Mouse (Mus musculus) embryonic facial prominence, embryonic 10.5 days (tissue): ENCODE measurements at regions not wholly inside any gene's neighbourhood (a gene's known extent, or its start where the extent isn't known, plus 50 kb on each side); places are given as distances from the start of the nearest gene placed in this dataset.

Source experiments
- DNase-seq: peaks from one replicate; pipeline ENCODE4 v3.0.0-alpha.2; 2017; ENCODE audit warnings: low spot score
- H3K27ac ChIP-seq: fragments of 300-500 bp; sonication (generic); replicated peaks from 2 replicates; pipeline ENCODE4 v1.5.1; 2016; ENCODE audit warnings: mild to moderate bottlenecking
- H3K27me3 ChIP-seq: fragments of 300-500 bp; sonication (generic); replicated peaks from 2 replicates; pipeline ENCODE4 v1.6.1; 2016; ENCODE audit warnings: low read depth, mild to moderate bottlenecking; ENCODE audit not compliant: poor library complexity, severe bottlenecking
- H3K36me3 ChIP-seq: fragments of 300-500 bp; sonication (generic); replicated peaks from 2 replicates; pipeline ENCODE4 v1.6.1; 2016; ENCODE audit warnings: mild to moderate bottlenecking, moderate library complexity
- H3K4me1 ChIP-seq: fragments of 300-500 bp; sonication (generic); 2 replicates; pipeline ENCODE4 v1.6.1; 2016
- H3K4me3 ChIP-seq: fragments of 300-500 bp; sonication (generic); 2 replicates; pipeline ENCODE4 v1.5.1; 2016; ENCODE audit warnings: mild to moderate bottlenecking, moderate library complexity
- H3K9me3 ChIP-seq: fragments of 300-500 bp; sonication (generic); 2 replicates; pipeline ENCODE4 v1.6.1; 2016; ENCODE audit warnings: mild to moderate bottlenecking
- WGBS: fragments of 180-500 bp; shearing (Covaris S2); methylation state at CpG from one replicate; pipeline ENCODE4 v1.1.7; 2016; 5-methylcytosine and 5-hydroxymethylcytosine counted together

GRCm38 (mm10) chr4:137156441-137157105 is 108.0 kb upstream of the Zbtb40 start:
- no peak overlapping the region for H3K27ac ChIP-seq
- WGBS, result 63% methylated on average over 11 of the region's 11 CpGs

DNA sequence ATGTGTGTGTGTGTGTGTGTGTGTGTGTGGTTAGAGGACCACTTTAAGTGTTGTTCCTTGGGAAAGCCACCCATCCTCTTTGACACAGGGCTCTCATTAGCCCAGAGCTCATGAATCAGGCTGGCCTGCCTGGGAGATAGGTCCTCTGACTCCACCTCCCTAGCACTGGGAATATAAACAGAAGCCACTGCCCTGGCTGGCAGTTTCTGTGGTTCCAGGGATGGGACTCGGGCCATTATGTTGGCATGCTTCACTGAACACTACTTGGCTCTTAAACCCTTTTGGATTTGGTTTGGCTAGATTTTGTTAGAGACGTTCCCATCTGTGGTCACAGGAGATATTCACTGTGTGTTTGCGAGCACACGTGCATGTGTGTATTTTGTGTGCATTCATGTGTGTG is 100.2 kb upstream of the Zbtb40 start:
- DNase-seq, result no peak
- WGBS, result 90% methylated on average over 4 of the region's 4 CpGs
- H3K4me1 ChIP-seq, result no peaks in the 10 kb centered on the region

More at GRCm38 (mm10) chr4:137156441-137157105, 108.0 kb upstream of the Zbtb40 start:
- Histone ChIP-seq H3K4me1 (0 out of 2 replicates have a peak, but pooled peaks cover 3% of the 10 kb centered on the region), H3K9me3 (peaks cover 7% of the 10 kb centered on the region; the same call in 1 of the 2 replicates), H3K27me3 (no peaks in the 10 kb centered on the region), H3K4me3 (no peak overlapping the region), H3K36me3 (no peaks in the 10 kb centered on the region)
- DNase-seq, result no peak

DNA sequence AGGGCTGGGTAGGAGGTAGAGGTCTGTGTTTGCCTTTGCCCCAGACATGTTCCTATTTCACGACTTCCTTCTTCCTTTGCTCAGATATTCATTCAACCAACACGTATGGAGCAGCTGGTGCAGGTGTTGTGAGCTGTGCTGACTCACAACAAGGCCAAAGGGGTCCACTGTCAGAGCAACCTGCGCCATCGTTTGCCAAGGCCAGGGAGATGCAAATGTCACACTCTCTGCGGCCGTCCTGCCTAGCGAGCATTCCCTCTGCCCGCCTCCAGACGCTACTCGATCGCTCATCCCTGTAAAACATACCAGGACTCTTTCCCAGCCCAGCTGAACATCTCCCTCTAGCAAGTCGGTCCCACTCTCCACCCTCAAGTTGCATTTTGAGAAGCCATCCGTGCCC is 99.2 kb upstream of the Zbtb40 start:
- WGBS, result 82% methylated on average over 13 of the region's 13 CpGs
- no peaks in the 10 kb centered on the region for H3K36me3 ChIP-seq
- DNase-seq, result no peak
- peaks cover 7% of the 10 kb centered on the region; the same call in 1 of the 2 replicates for H3K9me3 ChIP-seq
- H3K4me3 ChIP-seq, result no peak overlapping the region
- no peak overlapping the region for H3K27ac ChIP-seq
- H3K27me3 ChIP-seq, result 0 out of 2 replicates have a peak, but pooled peaks cover 4% of the 10 kb centered on the region
- H3K4me1 ChIP-seq, result peaks cover under 1% of the 10 kb centered on the region; the same call in 1 of the 2 replicates

More for the DNA sequence above, 100.2 kb upstream of the Zbtb40 start:
- peaks cover 7% of the 10 kb centered on the region; the same call in 1 of the 2 replicates for H3K9me3 ChIP-seq
- no peak overlapping the region for H3K27ac ChIP-seq
- H3K36me3 ChIP-seq, result no peaks in the 10 kb centered on the region
- H3K4me3 ChIP-seq, result no peak overlapping the region
- H3K27me3 ChIP-seq, result 0 out of 2 replicates have a peak, but pooled peaks cover 4% of the 10 kb centered on the region

DNA sequence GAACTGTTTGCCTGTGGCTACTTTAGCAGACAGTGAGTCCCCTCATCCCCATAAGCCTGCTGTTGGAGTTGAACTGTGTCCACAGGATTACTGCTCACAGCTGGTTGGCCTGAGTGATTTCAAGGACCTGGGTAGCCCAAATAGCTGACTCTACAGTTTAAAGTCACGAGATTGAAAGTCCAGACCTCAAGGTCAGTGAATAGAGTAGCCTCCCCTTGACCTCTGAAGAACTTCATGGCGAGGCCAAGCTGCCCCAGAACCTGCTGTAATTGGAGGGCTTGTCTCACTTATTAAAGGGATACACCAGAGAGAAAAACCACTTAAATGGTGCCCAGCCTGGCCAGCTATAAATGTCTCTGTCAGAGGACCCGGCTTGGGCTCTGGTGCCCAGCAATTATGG is 97.7 kb upstream of the Zbtb40 start:
- Histone ChIP-seq H3K36me3 (no peaks in the 10 kb centered on the region), H3K9me3 (no peaks in the 10 kb centered on the region), H3K27ac (no peak overlapping the region), H3K27me3 (0 out of 2 replicates have a peak, but pooled peaks cover 4% of the 10 kb centered on the region), H3K4me1 (peaks cover 7% of the 10 kb centered on the region), H3K4me3 (no peak overlapping the region)
- WGBS, result 66% methylated on average over 3 of the region's 3 CpGs
- DNase-seq, result no peak

GRCm38 (mm10) chr4:137142316-137142715 is 93.7 kb upstream of the Zbtb40 start:
- Histone ChIP-seq H3K4me1 (peaks cover 10% of the 10 kb centered on the region), H3K27ac (0 out of 2 replicates have a peak overlapping the region, but pooled peaks have one; percentile 15)
- DNase-seq, result no peak

GRCm38 (mm10) chr4:137139051-137139705 is 90.6 kb upstream of the Zbtb40 start:
- Histone ChIP-seq H3K27ac (no peak overlapping the region), H3K27me3 (no peaks in the 10 kb centered on the region), H3K9me3 (no peaks in the 10 kb centered on the region), H3K4me3 (no peak overlapping the region), H3K36me3 (no peaks in the 10 kb centered on the region), H3K4me1 (peaks cover 16% of the 10 kb centered on the region)
- WGBS, result 80% methylated on average over 17 of the region's 17 CpGs
- no peak for DNase-seq

More at GRCm38 (mm10) chr4:137142316-137142715, 93.7 kb upstream of the Zbtb40 start:
- no peaks in the 10 kb centered on the region for H3K9me3 ChIP-seq
- no peaks in the 10 kb centered on the region for H3K27me3 ChIP-seq
- WGBS, result 56% methylated on average over 9 of the region's 9 CpGs
- no peaks in the 10 kb centered on the region for H3K36me3 ChIP-seq
- no peak overlapping the region for H3K4me3 ChIP-seq

- H3K9me3 ChIP-seq, result no peaks in the 10 kb centered on the region
- 77% methylated on average over 6 of the region's 6 CpGs for WGBS
- H3K4me3 ChIP-seq, result no peak overlapping the region
- no peaks in the 10 kb centered on the region for H3K36me3 ChIP-seq
- peaks cover 25% of the 10 kb centered on the region for H3K4me1 ChIP-seq
- H3K27ac ChIP-seq, result no peak overlapping the region
- no peaks in the 10 kb centered on the region for H3K27me3 ChIP-seq
- DNase-seq, result no peak
Measured at GRCm38 (mm10) chr4:137138127-137138526, 89.5 kb upstream of the Zbtb40 start.

- no peaks in the 10 kb centered on the region for H3K9me3 ChIP-seq
- no peak overlapping the region for H3K4me3 ChIP-seq
- H3K27me3 ChIP-seq, result 0 out of 2 replicates have a peak, but pooled peaks cover 7% of the 10 kb centered on the region
- WGBS, result 85% methylated on average over 4 of the region's 4 CpGs
- no peaks in the 10 kb centered on the region for H3K36me3 ChIP-seq
- H3K27ac ChIP-seq, result no peak overlapping the region
- no peak for DNase-seq
- peaks cover 19% of the 10 kb centered on the region for H3K4me1 ChIP-seq
Measured at GRCm38 (mm10) chr4:137136313-137136712, 87.7 kb upstream of the Zbtb40 start.

DNA sequence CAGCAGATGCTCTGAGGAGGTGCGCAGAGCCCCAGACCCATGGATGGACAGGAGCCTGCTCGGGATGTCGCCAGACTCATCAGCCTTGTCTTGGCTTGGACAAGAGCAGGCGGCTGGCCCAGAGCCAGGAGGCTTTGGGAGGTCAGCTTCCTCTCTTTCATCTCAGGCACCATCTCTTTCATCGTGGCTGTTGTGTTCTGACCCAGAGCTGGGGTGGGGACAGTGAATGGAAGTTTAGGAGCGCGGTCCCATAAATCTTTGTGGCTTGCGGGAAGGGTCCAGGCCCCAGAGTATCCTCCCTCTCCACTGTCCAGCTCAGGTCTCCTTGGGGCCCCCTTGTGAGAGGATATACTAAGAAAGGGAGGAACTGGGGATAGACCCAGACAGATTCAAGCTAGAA is 87.2 kb upstream of the Zbtb40 start:
- no peaks in the 10 kb centered on the region for H3K9me3 ChIP-seq
- no peak overlapping the region for H3K27ac ChIP-seq
- peaks cover 19% of the 10 kb centered on the region for H3K4me1 ChIP-seq
- no peak overlapping the region for H3K4me3 ChIP-seq
- 0 out of 2 replicates have a peak, but pooled peaks cover 7% of the 10 kb centered on the region for H3K27me3 ChIP-seq
- no peaks in the 10 kb centered on the region for H3K36me3 ChIP-seq
- no peak for DNase-seq
- 85% methylated on average over 8 of the region's 8 CpGs for WGBS

- Histone ChIP-seq H3K4me3 (no peak overlapping the region), H3K9me3 (no peaks in the 10 kb centered on the region), H3K27ac (no peak overlapping the region), H3K4me1 (peaks cover 19% of the 10 kb centered on the region), H3K36me3 (no peaks in the 10 kb centered on the region), H3K27me3 (0 out of 2 replicates have a peak, but pooled peaks cover 14% of the 10 kb centered on the region)
- WGBS, result 59% methylated on average over 5 of the region's 5 CpGs
- no peak for DNase-seq
Measured at GRCm38 (mm10) chr4:137134553-137134952, 86.0 kb upstream of the Zbtb40 start.

DNA sequence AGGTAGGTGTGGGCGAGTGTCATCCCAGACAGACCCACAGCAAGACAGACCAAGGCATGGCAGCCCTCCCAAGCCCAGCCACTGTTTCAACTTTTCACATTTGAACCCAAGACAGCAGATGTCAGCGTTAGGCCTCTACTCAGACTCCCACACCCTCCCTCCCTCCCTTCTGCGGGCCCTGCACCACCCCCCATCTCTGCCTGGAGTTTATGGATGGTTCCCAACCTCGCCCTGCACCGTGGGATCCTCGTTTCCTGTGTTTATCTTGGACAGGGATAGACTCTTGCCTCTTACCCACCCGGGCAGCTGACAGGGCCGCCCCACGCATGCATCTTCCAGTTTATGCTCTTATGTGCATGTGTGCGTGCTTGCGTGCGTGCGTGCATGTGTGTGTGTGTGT is 85.2 kb upstream of the Zbtb40 start:
- no peak for DNase-seq
- Histone ChIP-seq H3K9me3 (no peaks in the 10 kb centered on the region), H3K4me1 (peaks cover 22% of the 10 kb centered on the region), H3K4me3 (no peak overlapping the region), H3K27me3 (0 out of 2 replicates have a peak, but pooled peaks cover 14% of the 10 kb centered on the region), H3K36me3 (no peaks in the 10 kb centered on the region), H3K27ac (no peak overlapping the region)
- WGBS, result 57% methylated on average over 13 of the region's 13 CpGs

DNA sequence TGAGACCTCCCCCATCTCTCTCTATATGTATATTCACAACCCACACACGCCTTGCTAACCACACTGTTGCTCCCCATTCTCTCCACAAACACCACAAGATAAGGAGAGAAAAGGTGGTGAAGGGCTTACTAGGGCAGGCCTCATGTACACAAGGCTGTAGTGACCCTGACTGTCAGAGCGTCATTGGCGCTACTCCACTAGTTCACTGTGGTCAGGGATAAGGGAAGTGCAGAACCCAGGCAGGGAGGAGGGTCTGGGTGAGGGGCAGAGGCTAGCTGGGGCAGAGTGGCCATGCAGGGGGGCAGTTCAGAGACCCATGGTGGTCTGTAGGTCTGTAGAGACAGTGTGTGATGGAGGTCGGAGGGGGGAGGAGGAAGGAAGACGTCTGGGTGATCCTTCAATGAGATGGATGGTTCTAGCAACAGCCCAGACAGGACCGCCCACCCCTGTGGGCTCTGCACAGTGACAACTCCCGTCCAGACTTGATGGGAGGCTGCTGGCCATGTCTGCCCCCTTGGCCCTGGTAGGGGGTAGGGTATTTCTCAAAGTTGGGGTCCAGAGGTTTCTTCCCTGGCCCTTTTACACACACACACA is 82.1 kb upstream of the Zbtb40 start:
- no peak for DNase-seq
- Histone ChIP-seq H3K4me1 (peaks cover 22% of the 10 kb centered on the region), H3K27me3 (0 out of 2 replicates have a peak, but pooled peaks cover 14% of the 10 kb centered on the region), H3K36me3 (no peaks in the 10 kb centered on the region), H3K9me3 (no peaks in the 10 kb centered on the region), H3K27ac (no peak overlapping the region), H3K4me3 (no peak overlapping the region)
- WGBS, result 58% methylated on average over 7 of the region's 7 CpGs
